Mouse (Mus musculus): Measurements from ENCODE around the gene Wdr1.

DNA sequence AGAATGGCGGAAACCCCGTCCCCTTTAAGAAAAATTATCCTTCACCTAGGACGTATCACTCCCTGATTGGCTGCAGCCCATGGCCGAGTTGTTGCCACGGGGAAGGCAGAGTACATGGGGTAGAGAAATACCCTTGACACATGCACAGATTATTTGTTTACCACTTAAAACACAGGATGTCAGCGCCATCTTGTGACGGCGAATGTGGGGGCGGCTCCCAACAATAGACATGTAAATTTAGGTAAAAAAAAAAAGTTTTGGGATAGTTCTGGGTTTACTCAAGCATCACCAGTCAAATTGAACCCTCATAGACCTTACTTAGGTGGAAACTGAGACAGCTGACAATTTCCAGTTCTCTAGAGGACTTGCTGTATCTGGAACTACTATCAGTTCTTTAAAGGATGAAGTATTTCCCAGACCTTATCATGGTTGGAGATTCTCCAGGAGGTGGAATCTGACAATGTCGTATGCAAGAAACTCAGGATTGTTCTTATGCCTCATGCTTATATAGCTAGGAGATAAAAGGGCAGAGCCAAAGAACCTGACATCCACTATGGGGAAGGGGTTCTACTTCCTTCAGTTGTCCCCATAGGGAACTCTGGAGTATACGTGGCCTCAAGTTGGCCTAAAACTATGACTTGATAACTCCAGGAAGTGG, 35.8 kb upstream of the Wdr1 start:
- TF ChIP-seq CTCF (IDR thresholded peaks at IDR 0.05; ENCODE audit: low read depth, low read length): no peak
- no peak for TF ChIP-seq TAL1 (conservative IDR thresholded peaks at IDR 0.05; ENCODE audit: low read depth, low read length)
